Mouse (Mus musculus) thymus, postnatal 36 days (tissue): Measurements from ENCODE around the gene Aspg.
A peak's percentile ranks its signal among the peaks of the same experiment; 100 is the strongest.

Source experiments
- DNase-seq, 2 experiments: peaks; one replicate each; pipeline ENCODE4 v3.0.0; 2022; ENCODE audit warnings: mixed read lengths in 2 of 2

Gene Aspg

DNA sequence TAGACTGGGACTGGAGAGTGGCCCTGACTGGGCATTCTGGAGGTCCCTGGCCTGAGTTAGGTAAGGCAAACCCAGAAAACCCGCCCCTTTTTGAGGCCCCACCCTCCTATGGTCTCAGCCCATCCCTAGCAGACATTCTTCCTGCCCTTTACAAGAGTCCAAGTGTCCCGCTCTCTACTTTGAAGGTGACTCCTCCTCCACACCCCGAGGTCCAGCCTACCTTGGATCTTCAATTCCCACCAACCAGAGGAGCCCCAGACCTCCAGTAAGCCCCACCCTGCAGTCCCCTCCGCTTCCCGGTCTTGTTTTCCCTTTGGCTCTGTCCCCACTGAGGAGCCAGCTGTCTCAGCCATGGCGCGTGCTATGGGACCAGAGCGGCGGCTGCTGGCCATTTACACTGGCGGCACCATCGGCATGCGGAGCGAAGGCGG, at the start of gene Aspg:
TSS of gene Aspg (plus strand) at position 139 of the 431 bp plus-strand sequence.
- no peak for DNase-seq

DNA sequence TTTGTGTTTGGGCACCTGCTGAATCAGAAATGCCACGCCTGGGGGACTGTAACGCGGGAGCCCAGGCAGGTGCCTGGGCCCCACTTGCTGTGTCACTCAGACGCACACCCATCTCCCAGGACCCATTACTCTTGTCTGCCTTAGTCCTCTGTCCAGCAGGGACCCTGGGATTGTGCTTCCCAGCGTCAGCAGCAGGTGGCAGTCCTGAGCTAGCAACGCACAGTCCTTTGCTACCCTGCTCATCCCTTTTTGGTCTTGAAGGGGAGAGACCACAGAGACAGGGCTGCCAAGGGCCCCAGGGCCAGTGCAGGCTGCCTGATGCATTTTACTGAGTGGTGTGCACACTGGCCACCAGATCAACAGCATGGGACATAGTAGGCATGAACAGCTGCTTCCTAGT, 28.8 kb upstream of the Aspg start:
- DNase-seq, result peak; percentile 43 to 56

DNA sequence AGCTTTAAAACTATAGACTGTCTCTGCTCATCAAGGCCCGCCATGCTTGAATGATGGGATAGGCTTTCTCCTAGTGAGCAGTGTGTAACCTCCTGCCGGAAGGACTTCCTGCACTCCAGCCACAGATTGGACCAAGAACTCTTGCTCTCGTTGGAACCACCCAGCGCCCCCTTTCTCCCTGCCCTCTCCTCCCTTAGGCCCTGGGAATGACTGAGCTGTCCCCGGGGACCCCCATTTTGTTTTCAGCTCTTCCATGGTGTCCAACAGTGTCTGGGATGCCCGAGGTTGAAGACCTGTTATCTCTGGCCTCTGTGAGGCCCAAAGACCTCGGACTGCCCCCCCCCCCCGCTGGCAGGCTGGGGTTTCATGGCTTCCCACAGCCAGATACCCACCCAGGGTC, 26.6 kb upstream of the Aspg start:
- no peak for DNase-seq

DNA sequence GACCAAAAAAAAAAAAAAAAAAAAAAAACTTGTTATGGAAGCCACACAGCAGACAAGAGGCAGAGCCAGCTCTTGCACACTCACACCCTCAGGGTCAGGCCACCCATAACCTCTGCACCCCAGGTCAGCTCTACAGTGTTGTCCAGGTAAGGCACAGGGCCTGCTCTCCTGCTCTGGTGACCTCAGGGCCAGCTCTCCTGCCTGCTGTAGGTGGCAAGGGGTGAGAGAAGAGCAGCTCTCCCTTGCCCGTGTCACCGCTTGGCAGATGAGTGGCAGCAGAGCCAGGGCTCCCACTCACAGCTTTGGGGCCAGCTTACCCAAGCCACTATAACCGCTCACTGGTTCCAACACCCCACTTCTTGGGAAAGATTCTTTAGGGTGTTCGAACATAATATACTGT, 25.6 kb upstream of the Aspg start:
- no peak for DNase-seq

DNA sequence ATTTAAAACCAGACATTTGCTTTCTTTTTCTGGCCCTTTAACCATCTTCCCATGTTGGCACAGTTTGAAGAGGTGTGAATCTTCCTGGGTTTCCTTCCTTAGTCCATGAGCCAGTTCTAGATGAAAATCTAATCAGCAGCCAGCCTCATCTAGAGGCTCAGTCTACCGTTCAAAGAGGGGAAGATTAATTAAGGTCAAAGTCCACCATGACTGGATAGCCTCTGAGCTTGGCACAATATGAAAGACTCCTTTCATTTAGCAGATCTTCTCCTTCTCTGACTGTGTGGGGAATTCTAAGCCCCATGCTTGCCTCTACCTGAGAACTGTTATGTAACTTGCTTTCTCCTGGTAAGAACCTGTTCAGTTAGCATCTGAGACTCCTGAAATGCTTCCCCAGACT, 24.2 kb upstream of the Aspg start:
- no peak for DNase-seq

DNA sequence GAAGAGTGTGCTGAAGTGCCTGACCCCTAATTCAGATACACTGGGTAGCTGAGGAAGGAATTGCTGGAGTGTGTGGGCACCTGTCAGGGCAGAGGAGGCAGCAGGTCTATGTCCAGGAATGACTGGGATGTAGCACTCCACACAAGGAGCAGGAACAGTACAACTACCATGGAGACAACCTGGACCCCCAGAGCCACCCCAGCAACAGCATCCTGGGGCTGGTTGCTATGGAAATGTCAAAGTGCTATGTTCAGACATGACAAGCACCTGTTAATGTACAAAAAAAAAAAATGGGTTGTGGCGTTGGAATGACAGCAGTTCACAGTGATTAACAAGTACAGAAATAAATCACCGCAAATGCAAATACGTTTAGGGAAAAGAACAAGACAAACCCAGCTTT, 20.2 kb upstream of the Aspg start:
- no peak for DNase-seq

DNA sequence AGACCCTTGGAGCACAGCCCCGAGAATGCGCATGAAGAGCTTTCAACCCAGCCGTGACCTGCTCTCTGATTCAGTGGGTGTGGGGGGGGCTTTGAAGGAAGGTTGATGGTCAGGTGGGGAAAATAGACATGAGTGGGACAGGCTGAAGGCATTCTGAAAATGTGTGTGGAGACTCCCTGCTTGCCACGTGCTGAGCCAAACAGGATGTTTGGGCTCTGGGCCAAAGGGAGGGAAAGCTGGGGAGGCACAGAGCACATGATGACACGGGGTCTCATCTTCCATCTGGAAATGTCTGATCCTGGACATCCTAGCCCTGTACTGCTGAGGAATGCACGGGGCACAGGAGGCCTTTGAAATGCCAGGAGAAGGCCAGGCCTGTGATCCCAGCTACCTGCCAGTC, 19.8 kb upstream of the Aspg start:
- no peak for DNase-seq

DNA sequence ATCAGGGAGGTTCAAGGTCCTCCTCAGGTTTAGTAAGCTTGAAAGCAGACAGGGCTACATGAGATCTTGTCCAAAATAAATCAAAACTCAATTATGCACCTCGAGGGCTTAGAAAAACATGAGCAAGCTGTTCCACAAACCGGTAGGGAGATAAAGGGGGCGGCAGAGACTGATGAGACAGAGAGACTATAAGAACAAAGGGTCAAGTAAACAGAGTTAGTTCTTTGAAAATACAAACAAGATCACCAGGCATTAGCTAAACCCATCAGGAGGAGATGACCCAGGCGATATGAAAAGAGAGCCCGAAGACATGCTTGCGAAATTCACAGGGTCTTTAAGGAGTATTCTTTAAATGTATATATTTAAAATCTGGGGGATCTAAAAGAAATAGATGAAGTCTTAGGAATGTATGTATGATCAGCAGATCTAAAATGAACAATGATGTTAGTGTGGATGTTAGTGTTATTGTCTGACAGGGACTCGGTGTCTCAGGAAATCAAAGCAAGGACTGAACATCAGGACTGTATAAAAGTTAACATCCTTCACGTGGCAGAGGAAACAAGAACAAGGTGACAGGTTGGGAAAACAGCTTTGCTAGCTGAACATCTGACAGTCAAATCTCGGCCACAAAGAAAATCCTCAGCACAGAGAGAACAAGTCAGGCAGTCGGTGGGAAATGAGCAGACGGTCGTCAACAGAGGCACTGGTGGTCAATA, 17.7 kb upstream of the Aspg start:
- no peak for DNase-seq

DNA sequence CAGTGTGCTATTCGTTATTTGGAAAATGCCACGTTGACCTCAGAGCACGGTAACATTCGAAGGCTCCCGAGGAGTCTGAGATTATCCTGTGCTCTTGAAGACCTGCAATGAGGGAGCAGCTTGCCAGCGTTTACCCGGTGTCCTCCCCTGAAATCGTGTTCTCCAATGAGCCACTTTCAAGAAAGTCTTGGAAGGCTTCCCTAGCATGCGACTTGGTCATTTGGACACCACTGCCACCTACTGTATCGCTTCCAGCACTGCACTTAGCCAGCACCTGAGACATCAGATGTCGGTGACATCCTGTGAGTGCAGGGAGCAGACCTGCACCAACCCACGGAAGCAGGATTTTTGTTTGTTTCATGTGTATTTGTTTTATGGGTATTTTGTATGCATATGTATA, 15.4 kb upstream of the Aspg start:
- peak; percentile 29 to 41 for DNase-seq

DNA sequence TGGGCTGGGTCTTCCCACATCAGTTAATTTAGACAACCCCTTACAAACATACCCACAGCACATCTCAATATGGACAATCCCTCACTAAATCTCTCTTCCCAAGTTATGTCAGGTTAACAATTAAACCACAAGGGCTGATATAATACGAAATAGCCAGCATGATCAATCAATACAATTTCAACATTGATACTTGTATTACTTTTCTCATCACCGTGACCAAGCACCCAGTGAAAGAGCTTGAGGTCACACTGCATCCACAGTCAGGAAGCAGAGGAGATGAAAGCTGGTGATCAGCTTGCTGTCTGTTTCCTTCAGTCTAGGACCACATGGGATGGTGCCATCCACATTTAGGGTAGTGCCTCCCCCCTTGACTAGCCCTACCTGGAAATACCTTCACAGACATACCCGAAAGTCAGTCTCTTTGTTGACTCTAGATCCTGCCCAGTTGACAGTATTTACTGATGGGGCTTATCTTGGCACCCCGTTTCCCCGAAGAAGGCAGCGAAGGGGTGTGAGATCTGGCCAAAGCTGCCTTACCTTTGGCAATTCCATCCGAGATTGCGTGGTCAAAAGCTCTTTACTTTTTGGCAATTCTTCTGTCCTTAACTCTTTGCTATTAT, 12.1 kb upstream of the Aspg start:
- no peak for DNase-seq

DNA sequence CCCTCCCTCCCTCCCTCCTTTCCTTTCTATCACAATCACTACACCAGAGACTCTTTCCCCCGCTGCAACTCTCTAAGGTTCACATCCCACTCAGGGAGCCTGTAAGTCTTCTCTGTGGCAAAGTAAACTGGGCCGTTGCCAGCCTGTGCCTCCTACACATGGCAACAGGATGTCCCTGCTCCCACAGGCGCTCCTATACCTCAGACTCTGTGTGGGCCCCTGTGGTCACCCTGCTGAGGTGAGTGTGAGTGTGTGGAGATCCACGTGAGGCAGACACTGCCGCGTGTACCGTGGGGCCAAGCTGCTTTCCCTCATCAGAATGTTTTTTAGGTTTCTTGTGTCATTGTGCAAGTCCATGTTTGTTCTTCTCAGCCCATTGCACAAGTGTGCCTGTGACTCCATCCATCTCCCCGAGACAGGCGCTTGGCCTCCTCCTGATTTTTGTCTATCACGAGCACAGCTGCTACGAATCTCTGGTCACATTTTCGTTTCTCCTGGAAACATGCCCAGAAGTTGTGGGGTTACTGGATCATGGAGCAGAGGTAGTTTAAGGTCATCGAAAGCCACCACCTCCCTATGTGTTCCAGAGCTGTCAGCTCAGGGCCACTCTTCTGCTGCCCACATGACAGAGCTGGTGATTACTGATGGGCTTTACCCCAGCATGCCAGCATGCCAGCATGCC, 10.3 kb upstream of the Aspg start:
- no peak for DNase-seq

DNA sequence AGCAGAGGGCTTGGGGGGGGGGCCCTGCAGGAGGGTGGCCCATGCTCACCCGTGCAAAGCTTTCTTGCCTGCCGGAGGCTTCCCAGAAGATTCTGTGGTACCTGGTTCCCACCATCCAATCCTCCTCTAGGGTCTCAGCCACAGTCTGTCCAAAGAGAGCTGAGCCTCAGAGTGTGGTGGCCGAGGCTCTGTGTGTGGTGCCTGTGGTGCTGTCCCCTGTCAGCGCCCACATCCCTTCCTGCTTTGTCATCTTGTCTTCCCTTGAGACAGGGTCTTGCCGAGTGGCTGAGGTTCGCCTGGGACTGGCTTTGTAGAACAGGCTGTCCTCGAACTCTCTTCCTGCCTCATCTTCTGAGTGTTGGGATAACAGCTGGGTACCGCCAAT, 9.8 kb upstream of the Aspg start:
- DNase-seq, result no peak

DNA sequence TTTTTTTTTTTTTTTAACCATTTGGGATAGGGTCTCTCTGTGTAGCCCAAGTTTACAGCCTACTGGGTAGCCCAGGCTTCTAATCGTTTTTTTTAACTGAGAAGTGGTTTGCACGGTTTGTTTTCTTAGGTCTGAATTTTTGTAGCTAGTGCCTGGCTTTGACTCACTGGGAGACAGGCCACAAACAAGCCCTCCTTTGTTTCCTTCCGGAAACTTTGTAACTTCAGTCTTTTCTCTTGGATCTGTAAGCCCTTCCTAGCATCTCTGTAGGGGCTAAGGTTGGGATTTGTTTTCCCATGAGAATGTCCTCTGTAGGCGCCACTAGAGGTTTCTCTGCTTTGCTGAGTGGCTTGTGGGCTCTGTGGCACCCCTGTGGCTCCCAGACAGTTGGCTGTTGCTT, 6.4 kb upstream of the Aspg start:
- no peak for DNase-seq

DNA sequence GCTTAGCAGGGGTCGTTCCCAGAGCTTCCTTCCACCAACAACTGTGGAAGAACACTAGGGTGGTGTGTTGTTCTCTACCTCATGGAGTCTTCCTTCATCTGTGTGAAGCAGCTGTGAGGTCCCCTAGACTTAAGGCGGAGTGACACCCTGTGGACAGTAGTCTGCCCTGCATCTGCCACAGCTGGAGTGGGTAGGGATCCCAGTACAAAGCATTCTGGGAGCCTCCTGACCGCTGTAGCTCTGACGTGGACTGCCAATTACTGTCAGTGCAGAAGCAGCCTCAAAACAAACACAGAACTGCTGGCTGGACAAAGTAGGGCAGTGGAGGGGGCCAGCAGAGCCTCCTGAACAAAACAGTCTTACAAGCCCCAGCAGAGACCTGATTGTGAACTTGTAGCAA, 5.4 kb upstream of the Aspg start:
- DNase-seq, result no peak

DNA sequence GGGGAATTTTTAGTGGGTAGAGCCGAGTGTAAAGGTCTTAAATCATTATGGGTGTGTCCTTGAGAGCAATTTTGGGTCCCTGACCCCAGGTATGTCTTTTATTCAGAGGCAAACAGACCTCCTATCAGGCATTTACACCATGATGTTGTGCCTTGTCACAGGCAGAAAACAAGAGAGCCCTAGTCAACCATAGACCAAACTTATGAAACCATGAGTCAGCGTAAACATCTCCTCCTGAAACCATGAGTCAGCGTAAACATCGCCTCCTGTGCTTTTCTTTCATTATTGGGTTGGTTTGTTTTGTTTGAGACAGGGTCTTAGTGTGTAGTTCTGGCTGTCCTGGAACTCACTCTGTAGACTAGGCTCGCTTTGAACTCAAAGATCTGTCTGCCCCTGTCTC, 3.3 kb upstream of the Aspg start:
- no peak for DNase-seq

DNA sequence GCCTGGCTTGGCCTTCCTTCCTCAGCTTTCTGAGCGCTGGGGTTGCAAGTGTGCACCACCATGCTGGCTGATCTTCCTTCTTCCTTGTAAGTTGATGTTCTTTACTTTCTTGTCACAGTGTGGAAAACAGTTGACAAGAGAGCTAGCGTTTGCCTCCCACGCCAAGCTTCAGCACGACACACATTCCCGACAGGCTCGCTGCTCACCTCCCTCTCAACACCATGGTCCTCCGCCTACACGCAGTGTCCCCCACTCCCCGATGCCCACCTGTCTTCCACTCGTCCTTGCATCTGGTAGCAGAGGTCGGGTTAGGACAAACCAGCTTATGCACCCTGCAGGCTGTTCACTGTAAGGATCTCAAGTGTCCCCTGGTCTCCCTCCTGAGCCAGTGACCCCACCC, 1.6 kb upstream of the Aspg start:
- no peak for DNase-seq

DNA sequence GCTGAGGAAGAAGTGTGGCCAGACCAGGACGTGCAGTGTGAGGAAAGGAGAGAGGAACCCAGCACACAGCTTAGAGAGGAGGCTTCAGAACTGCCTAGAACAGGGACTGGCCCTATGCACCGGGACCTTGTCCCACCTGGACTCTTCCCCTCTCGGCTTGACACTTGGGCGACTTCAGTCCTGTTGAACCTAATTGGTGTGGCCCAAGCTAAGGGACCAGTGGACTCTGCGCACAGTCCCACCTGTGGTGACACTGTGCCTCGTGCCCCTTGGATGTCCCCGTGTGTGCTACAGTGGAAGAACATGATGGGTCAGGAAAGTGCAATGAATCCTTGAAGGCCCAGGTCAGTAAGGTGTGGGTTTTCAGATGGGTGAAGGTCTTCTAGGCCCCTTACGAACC, 1.2 kb downstream of the Aspg start:
- no peak for DNase-seq

DNA sequence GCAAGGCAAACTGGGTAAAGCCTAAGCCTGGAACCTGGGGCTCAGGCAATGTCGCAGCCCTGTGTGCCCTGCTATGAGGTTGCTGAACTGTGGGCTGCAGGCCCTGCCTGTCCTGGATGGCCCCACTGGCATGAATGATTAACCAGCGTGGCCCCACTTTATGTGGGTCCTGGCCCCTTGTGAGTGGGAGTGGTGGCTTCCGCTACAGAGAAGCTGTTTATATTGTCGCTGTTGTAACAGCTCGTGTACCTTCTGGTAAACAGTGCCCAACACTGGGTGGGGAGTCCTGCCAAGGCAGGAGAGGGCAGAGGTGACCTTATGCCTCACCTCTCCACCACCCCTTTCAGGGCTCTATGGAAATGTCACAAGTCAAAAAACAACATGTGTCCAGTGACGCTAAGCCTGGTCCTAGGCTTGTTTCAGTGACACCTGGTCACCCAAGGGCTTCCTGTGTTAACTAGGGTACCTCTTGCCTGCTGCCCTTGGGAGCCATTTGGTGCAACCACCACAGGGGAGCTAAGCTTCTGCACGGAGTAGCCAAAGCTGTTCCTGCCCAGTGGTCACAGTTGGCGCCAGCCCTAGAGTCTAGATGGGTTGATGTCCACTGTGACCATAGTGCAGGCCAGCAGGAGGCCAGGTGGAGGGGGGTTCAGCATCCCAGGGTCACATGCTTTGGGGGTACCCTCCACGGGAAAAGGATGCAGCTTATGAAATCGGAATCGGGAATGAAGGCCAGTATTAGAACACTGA, 2.4 kb downstream of the Aspg start:
- DNase-seq, result no peak

DNA sequence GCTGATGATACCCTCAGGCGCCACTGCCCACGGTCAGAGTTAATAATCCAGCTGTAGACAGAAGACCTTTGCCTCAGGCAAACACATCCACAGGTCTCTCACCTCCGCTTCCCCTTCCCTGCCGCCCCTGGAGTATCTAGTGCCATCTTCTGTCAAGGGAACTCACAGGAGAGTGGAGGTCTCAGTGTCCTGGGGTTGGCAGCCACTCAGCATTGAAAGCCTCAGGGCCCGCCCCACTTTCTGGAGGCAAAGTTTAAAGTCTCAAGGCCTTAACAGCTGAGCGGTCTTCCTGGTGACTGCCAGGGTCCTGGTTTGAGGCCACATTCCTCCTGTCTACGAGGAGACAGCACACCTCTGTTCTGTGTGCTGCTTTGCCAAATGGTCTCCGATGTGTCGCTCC, 3.2 kb downstream of the Aspg start:
- no peak for DNase-seq

DNA sequence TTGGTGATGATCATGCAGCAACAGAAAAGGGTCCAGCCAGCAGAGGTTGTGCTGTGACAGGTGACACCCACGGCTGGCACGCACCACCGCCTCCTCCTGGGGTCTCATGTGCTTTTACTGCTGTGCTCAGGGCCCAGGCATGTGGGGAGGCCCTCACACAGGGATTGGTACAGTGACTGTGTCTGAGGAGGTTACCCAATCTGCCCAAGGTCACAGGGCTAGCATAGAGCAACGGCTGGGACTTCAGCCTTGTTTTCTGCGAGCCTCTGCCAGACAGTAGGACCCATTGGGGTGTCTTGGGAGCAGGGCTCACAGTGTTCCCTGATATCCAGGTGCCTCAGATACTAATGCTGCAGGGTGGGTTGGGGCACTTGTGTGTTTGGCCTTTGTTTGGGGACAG, 4.8 kb downstream of the Aspg start:
- no peak for DNase-seq

DNA sequence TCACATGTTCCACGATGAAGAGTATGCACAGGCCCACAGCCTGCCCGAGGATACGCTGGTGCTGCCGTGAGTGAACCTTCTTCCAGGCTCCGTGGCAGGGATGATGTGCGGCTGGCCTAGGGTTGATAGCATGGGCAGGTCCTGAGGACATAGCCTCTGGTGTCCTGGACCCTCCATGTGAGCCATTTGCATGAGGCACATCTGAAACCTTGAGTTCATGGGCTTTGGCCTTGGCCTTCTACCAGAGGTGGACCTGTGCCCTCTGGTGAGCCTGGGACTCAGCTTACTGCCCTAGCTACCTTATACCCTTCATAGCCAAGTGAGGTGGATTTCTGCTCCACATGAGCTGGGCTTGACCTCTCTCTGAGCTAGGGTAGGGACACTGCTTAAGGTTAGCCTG, 5.8 kb downstream of the Aspg start:
- DNase-seq, result no peak

DNA sequence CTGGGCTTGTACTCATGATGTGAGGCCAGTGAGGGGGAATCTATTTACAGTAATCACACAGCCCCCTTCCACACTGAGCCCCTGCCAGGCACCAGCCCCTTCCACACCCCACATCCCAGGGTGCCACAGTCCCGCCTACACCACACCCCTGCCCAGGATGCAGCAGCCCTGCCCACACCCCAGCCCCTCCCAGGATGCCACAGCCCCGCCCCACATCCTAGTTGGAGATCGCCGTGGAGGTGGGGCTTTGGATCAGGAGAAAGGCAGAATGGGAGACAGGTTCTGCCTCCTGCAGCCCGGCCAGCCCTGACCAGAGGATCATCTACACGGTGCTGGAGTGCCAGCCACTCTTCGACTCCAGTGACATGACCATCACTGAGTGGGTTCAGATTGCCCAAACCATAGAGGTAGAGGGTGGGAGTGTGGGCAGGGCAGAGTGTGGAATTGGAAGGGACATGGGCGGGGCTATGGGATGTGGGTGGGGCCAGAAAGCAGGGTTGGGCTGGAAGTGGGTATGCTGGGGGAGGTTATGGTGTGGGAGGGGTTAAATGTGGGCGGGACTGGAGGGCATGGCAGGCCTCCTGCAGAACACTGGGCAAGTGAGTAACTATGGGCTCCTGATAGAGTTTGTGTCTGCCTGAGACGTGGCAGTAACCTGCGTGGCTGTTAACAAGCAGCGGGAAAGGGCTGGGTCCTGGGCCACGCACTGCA, 6.4 kb downstream of the Aspg start:
- no peak for DNase-seq

DNA sequence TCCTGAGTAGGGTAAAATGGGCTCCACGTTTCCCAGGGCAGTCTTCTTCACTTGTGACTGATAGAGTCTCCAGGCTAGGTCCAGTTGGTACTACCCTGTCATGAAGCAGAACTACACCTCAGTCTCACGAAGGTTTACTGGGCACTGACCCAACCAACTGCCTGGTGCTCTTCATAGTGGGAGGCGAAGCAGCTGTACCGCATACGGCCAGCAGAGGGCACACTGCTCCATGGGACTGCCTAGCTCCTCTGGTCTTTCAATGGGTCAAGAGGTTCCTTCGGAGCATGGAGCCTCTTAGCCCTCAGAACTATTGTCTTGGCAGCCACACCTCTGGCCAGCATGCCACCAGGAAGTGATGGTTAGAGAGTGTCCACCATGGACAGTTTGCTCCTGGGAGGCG, 7.2 kb downstream of the Aspg start:
- peak; percentile 56 to 67 for DNase-seq
